Mouse (Mus musculus) erythroblast, embryonic 14.5 days (primary cell): Measurements from ENCODE around the gene Abl2. TPM values are rescaled to one million over a fixed set of nuclear protein-coding genes. Genes with fewer than 3 reads are reported as not detected.

Experiments used
- H3K27me3 ChIP-seq: 2 replicates; pipeline ENCODE4 v1.6.1; 2012; ENCODE audit warnings: inconsistent platforms; ENCODE audit not compliant: control insufficient read depth
- H3K36me3 ChIP-seq: 2 replicates; pipeline ENCODE4 v1.6.1; 2012; ENCODE audit warnings: mild to moderate bottlenecking, inconsistent platforms; ENCODE audit not compliant: control insufficient read depth
- H3K4me1 ChIP-seq: 2 replicates; pipeline ENCODE4 v1.6.1; 2012; ENCODE audit warnings: inconsistent platforms; ENCODE audit not compliant: control insufficient read depth
- H3K4me3 ChIP-seq: replicated peaks from 2 replicates; pipeline ENCODE3; 2012; ENCODE audit warnings: moderate library complexity, mild to moderate bottlenecking, inconsistent platforms
- H3K9me3 ChIP-seq: 2 replicates; pipeline ENCODE4 v1.6.1; 2012; ENCODE audit warnings: low read length, inconsistent platforms, mixed read lengths; ENCODE audit not compliant: control insufficient read depth
- GATA1 ChIP-seq: IDR thresholded peaks from 2 replicates; pipeline ENCODE4 v1.6.1; 2012; ENCODE audit warnings: low read length, inconsistent platforms, mixed read lengths
- TAL1 ChIP-seq: IDR thresholded peaks from 3 replicates; pipeline ENCODE4 v1.6.1; 2012; ENCODE audit warnings: low read length, inconsistent platforms, mixed read lengths
- polyA plus RNA-seq: library from polyadenylated mRNA; stranded (reverse); fragments of >175 nt; gene quantifications from 2 replicates; pipeline ENCODE4 v1.2.3, GENCODE M21; 2012

Gene Abl2
- polyA plus RNA-seq, 1 experiment, result 0.21 TPM

- TF ChIP-seq TAL1 (no peak), GATA1 (no peak)
- H3K4me1 ChIP-seq, result peaks cover 18% of the 10 kb centered on the region
- no peaks in the 10 kb centered on the region for H3K27me3 ChIP-seq
- H3K9me3 ChIP-seq, result no peaks in the 10 kb centered on the region
- no peaks in the 10 kb centered on the region for H3K36me3 ChIP-seq
- no peak overlapping the region for H3K4me3 ChIP-seq
Observed at GRCm38 (mm10) chr1:156605094-156605866, 46.7 kb downstream of the Abl2 start.

DNA sequence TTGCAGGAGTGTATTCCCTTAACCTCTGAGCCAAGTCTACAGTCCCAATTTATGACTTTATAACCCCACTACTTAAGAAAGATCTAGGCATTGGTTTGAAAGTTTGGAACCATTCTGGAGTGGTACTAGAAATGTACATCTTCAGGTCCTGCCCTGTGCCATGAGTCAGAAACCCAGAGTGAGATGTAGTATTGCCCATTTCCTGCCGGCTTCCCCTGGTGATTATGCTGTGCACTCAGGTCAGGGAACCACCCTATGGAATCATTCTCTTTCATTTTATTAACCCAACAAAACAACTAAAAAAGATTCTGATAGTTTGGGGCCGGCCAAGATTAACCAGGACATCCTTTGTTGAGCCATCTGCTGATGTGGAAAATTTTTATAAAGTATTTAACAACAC, 47.4 kb downstream of the Abl2 start:
- Histone ChIP-seq H3K27me3 (no peaks in the 10 kb centered on the region), H3K36me3 (no peaks in the 10 kb centered on the region), H3K4me1 (peaks cover 25% of the 10 kb centered on the region), H3K9me3 (no peaks in the 10 kb centered on the region), H3K4me3 (no peak overlapping the region)
- TF ChIP-seq GATA1 (no peak), TAL1 (no peak)

GRCm38 (mm10) chr1:156608496-156608895, 49.9 kb downstream of the Abl2 start:
- H3K9me3 ChIP-seq, result no peaks in the 10 kb centered on the region
- no peak overlapping the region for H3K4me3 ChIP-seq
- no peaks in the 10 kb centered on the region for H3K36me3 ChIP-seq
- no peak for TF ChIP-seq GATA1
- no peak for TF ChIP-seq TAL1
- peaks cover 25% of the 10 kb centered on the region for H3K4me1 ChIP-seq
- H3K27me3 ChIP-seq, result no peaks in the 10 kb centered on the region

- Histone ChIP-seq H3K4me3 (no peak overlapping the region), H3K4me1 (peaks cover 31% of the 10 kb centered on the region), H3K9me3 (no peaks in the 10 kb centered on the region), H3K27me3 (no peaks in the 10 kb centered on the region), H3K36me3 (no peaks in the 10 kb centered on the region)
- TF ChIP-seq GATA1 (no peak), TAL1 (no peak)
Observed at GRCm38 (mm10) chr1:156610257-156610656, 51.7 kb downstream of the Abl2 start.

DNA sequence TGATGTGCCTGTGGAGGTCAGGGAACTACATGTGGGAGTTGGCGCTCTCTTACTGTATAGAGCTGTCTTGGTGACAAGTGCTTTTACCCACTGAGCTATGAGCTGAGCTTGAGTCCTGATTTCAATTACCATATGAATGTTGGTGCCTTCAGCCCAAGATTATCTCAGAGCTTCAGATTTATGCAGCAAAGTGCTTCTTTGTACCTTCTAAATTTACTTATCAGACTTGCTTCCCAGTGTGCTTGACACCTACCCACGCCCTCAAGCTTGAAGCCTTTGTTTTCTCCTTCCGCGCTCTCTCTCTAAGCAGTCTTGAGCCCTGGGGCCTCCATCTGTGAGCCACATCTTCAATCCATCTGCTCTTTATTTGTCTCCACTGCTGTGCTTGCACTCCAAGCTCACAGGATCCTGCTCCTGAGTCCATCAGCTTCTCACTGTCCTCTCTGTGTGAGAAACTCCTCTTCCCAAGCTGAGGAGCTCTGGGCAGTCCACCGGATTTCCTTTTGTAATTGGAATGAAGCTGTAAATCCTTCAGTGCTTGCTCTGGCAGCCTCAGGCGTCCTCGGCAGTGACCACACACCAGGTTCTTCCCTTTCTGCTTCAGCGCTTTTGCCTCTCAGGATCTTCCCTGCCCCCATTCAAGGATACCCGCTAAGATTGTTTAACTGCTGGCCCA, 55.4 kb downstream of the Abl2 start:
- H3K4me1 ChIP-seq, result peaks cover 57% of the 10 kb centered on the region
- H3K4me3 ChIP-seq, result no peak overlapping the region

DNA sequence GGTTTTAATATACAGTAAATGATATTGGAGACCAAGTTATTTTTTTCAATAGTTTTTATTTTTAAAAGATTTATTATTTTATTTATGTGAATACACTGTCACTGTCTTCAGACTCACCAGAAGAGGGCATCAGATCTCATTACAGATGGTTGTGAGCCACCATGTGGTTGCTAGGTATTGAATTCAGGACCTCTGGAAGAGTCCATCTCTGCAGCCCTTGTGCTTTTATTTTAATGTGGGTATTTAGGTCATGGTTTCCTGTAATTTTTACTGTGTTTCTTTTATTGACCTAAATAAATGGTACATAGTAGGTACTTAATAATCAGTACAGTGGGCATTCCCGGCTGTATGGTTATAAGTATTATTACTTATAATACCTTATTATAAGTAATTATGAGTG, 56.1 kb downstream of the Abl2 start:
- H3K4me3 ChIP-seq, result no peak overlapping the region
- no peaks in the 10 kb centered on the region for H3K27me3 ChIP-seq
- H3K36me3 ChIP-seq, result no peaks in the 10 kb centered on the region
- TF ChIP-seq GATA1 (no peak), TAL1 (no peak)
- H3K4me1 ChIP-seq, result peaks cover 57% of the 10 kb centered on the region
- H3K9me3 ChIP-seq, result no peaks in the 10 kb centered on the region

More for the DNA sequence above, 55.4 kb downstream of the Abl2 start:
- Histone ChIP-seq H3K36me3 (no peaks in the 10 kb centered on the region), H3K9me3 (no peaks in the 10 kb centered on the region), H3K27me3 (no peaks in the 10 kb centered on the region)
- TF ChIP-seq TAL1 (no peak), GATA1 (no peak)

GRCm38 (mm10) chr1:156615381-156616133, 57.0 kb downstream of the Abl2 start:
- TF ChIP-seq GATA1 (no peak), TAL1 (no peak)
- Histone ChIP-seq H3K27me3 (no peaks in the 10 kb centered on the region), H3K36me3 (no peaks in the 10 kb centered on the region), H3K9me3 (no peaks in the 10 kb centered on the region), H3K4me1 (peaks cover 51% of the 10 kb centered on the region), H3K4me3 (peak overlapping the region; percentile 61)

DNA sequence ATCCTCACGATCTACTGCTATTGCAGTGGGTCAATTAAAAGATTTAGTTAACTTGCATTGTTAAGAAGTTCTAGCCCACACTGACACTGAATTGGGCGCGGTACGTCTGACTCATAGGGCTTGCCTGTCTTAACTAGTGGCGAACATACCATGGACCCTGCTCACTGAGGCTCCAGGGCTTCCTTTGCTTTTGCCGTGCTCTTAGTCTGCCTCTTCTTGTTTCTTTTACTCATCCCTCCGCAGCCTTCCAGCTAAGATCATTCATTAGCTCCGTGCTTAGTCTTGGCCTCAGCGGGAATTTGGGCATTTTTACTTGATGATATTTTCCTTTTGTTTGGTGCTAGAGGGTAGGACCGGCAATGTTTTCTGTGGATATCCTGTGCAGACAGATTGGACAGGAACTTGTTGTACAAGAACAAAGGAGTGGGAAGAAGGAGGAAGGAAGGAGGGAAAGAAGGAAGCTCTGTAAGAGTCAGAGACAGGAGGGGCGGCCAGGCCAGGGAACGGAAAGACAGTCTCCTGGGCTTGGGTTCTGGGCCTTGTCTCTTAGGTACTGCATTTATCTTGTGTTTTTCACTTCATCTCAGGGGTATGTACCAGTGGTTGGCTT, 58.5 kb downstream of the Abl2 start:
- H3K27me3 ChIP-seq, result no peaks in the 10 kb centered on the region
- H3K4me1 ChIP-seq, result peaks cover 47% of the 10 kb centered on the region
- H3K9me3 ChIP-seq, result no peaks in the 10 kb centered on the region
- peak overlapping the region; percentile 12 for H3K4me3 ChIP-seq
- TF ChIP-seq TAL1 (no peak), GATA1 (no peak)
- H3K36me3 ChIP-seq, result peaks cover under 1% of the 10 kb centered on the region

DNA sequence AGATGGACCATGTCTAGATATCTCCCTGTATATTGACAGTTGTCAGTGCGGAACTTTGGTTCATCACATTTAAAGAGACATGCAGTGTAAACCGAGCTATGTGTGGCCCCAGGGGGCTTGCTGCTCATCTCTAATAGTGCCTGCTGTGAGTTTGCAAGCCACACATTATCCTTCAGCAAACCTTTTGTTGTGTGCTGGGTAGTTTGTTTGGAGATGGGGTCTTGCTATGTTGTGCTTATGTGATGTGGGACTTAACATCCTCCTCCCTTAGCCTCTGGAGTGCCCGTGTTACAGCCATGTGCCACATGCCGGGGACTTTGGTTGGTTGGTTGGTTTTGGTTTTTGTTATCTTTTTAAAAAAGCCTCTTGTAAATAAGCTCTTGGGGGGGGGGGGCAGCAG, 59.2 kb downstream of the Abl2 start:
- Histone ChIP-seq H3K4me1 (peaks cover 47% of the 10 kb centered on the region), H3K36me3 (peaks cover 6% of the 10 kb centered on the region), H3K4me3 (no peak overlapping the region), H3K9me3 (no peaks in the 10 kb centered on the region), H3K27me3 (no peaks in the 10 kb centered on the region)
- TF ChIP-seq TAL1 (no peak), GATA1 (no peak)
